Mouse (Mus musculus) E14TG2a.4 (cell line): Measurements from ENCODE around the gene Bicdl1.

ENCODE experiments used
- CTCF ChIP-seq: conservative IDR thresholded peaks from 2 replicates; pipeline ENCODE4 v1.5.1; 2014; ENCODE audit warnings: low read length
- NANOG ChIP-seq: IDR thresholded peaks from 2 replicates; pipeline ENCODE4 v1.6.1; 2014; ENCODE audit warnings: borderline replicate concordance, low read length, mixed read lengths
- POU5F1 ChIP-seq: IDR thresholded peaks from 2 replicates; pipeline ENCODE4 v1.6.1; 2014; ENCODE audit warnings: low read length, borderline replicate concordance

- TF ChIP-seq CTCF (no peak), POU5F1 (no peak), NANOG (no peak)
Measured at GRCm38 (mm10) chr5:115656677-115657076, 74.7 kb downstream of the Bicdl1 start.
